Mouse (Mus musculus) liver, embryonic 14.5 days (tissue): ENCODE measurements at regions not wholly inside any gene's neighbourhood (a gene's known extent, or its start where the extent isn't known, plus 50 kb on each side); places are given as distances from the start of the nearest gene placed in this dataset.

Experiments
- ATAC-seq: fragments of 200-750 bp; cut with Nextera tagmentation; 2 replicates; pipeline ENCODE4 v1.8.0; 2017; ENCODE audit warnings: moderate number of reproducible peaks, mild to moderate bottlenecking, moderate library complexity; ENCODE audit not compliant: insufficient read depth
- DNase-seq, 3 experiments: peaks; one replicate each; pipeline ENCODE4 v3.0.0-alpha.2; 2012 to 2013; ENCODE audit warnings: low read depth in 3 of 3, low spot score in 3 of 3
- H3K27ac ChIP-seq: fragments of 300-500 bp; sonication (generic); 2 replicates; pipeline ENCODE4 v1.5.1; 2014; ENCODE audit warnings: moderate library complexity, mild to moderate bottlenecking, control low read depth, inconsistent platforms
- H3K27me3 ChIP-seq: fragments of 300-500 bp; sonication (generic); 2 replicates; pipeline ENCODE4 v1.6.1; 2014; ENCODE audit warnings: mild to moderate bottlenecking, low read length, moderate library complexity; ENCODE audit not compliant: control insufficient read depth, insufficient read depth
- H3K36me3 ChIP-seq: fragments of 300-500 bp; sonication (generic); replicated peaks from 2 replicates; pipeline ENCODE4 v1.6.1; 2014; ENCODE audit warnings: low read depth; ENCODE audit not compliant: control insufficient read depth, insufficient read depth
- H3K4me1 ChIP-seq, 2 experiments: fragments of 200-500 bp in 1 of 2; fragments of 300-500 bp in 1 of 2; sonication (generic) in 1 of 2; replicated peaks; 2 replicates each; pipeline ENCODE4 v1.6.1; 2012 to 2014; ENCODE audit warnings: antibody characterized with exemption in 1 of 2, inconsistent platforms in 1 of 2, low read length in 1 of 2; ENCODE audit not compliant: control insufficient read depth in 2 of 2, insufficient read depth in 2 of 2
- H3K4me2 ChIP-seq: fragments of 300-500 bp; sonication (generic); 2 replicates; pipeline ENCODE4 v1.6.1; 2014; ENCODE audit warnings: low read depth, mild to moderate bottlenecking, control low read depth, moderate library complexity
- H3K4me3 ChIP-seq, 2 experiments: fragments of 200-500 bp in 1 of 2; fragments of 300-500 bp in 1 of 2; sonication (generic) in 1 of 2; 2 replicates each; pipeline ENCODE4 v1.5.1; 2012 to 2014; ENCODE audit warnings: low read depth in 2 of 2, low read length in 2 of 2, mild to moderate bottlenecking in 2 of 2, control low read depth in 1 of 2, inconsistent platforms in 1 of 2, moderate library complexity in 1 of 2; ENCODE audit not compliant: insufficient read depth in 1 of 2
- H3K9ac ChIP-seq: fragments of 300-500 bp; sonication (generic); replicated peaks from 2 replicates; pipeline ENCODE4 v1.6.1; 2014; ENCODE audit warnings: mild to moderate bottlenecking, control low read depth, moderate library complexity
- H3K9me3 ChIP-seq: fragments of 300-500 bp; sonication (generic); 2 replicates; pipeline ENCODE4 v1.6.1; 2016; ENCODE audit warnings: low read length, mixed read lengths; ENCODE audit not compliant: control insufficient read depth
- CTCF ChIP-seq: IDR thresholded peaks from 2 replicates; pipeline ENCODE4 v1.5.1; 2016; ENCODE audit warnings: antibody characterized with exemption, low read depth, control low read depth
- EP300 ChIP-seq: IDR thresholded peaks from 2 replicates; pipeline ENCODE4 v1.6.1; 2016; ENCODE audit warnings: antibody characterized with exemption, low read depth
- WGBS: fragments of 180-500 bp; shearing (Covaris S2); extraction: QIAGEN DNeasy Blood & Tissue Kit; methylation state at CpG from one replicate; pipeline ENCODE4 v1.1.7; 2014; ENCODE audit not compliant: insufficient replicate concordance; 5-methylcytosine and 5-hydroxymethylcytosine counted together

- Histone ChIP-seq H3K4me2 (no peak overlapping the region), H3K9me3 (no peaks in the 10 kb centered on the region), H3K4me3 (no peak overlapping the region), H3K4me1 (no peaks in the 10 kb centered on the region), H3K36me3 (no peaks in the 10 kb centered on the region), H3K9ac (no peak overlapping the region), H3K27ac (no peak overlapping the region), H3K27me3 (no peaks in the 10 kb centered on the region)
- TF ChIP-seq EP300: no peak
- TF ChIP-seq CTCF: no peak
- 55% methylated on average over 4 of the region's 4 CpGs for WGBS
- ATAC-seq (no peak), DNase-seq (no peak)
Measured at GRCm38 (mm10) chr1:88861590-88861935, 159.5 kb upstream of the Arl4c start.

- ATAC-seq (no peak), DNase-seq (no peak)
- H3K36me3 ChIP-seq: no peaks in the 10 kb centered on the region
- H3K9ac ChIP-seq: no peak overlapping the region
- no peaks in the 10 kb centered on the region for H3K27me3 ChIP-seq
- TF ChIP-seq CTCF: no peak
- no peak overlapping the region for H3K4me3 ChIP-seq
- H3K4me2 ChIP-seq: no peak overlapping the region
- no peak overlapping the region for H3K27ac ChIP-seq
- WGBS: 39% methylated on average over 6 of the region's 6 CpGs
- no peaks in the 10 kb centered on the region for H3K4me1 ChIP-seq
- no peaks in the 10 kb centered on the region for H3K9me3 ChIP-seq
Measured at GRCm38 (mm10) chr1:88865436-88865835, 163.4 kb upstream of the Arl4c start.

GRCm38 (mm10) chr1:88866571-88866970 is 164.6 kb upstream of the Arl4c start:
- Histone ChIP-seq H3K27ac (no peak overlapping the region), H3K4me1 (no peaks in the 10 kb centered on the region), H3K36me3 (no peaks in the 10 kb centered on the region), H3K27me3 (no peaks in the 10 kb centered on the region), H3K4me2 (no peak overlapping the region), H3K9ac (no peak overlapping the region), H3K9me3 (no peaks in the 10 kb centered on the region), H3K4me3 (no peak overlapping the region)
- WGBS: 52% methylated on average over 2 of the region's 2 CpGs
- DNase-seq (no peak), ATAC-seq (no peak)
- TF ChIP-seq CTCF (no peak), EP300 (no peak)

- 56% methylated on average over 3 of the region's 3 CpGs for WGBS
- Histone ChIP-seq H3K27me3 (no peaks in the 10 kb centered on the region), H3K9ac (no peak overlapping the region), H3K4me1 (no peaks in the 10 kb centered on the region), H3K36me3 (no peaks in the 10 kb centered on the region), H3K27ac (no peak overlapping the region), H3K4me2 (no peak overlapping the region), H3K4me3 (no peak overlapping the region), H3K9me3 (no peaks in the 10 kb centered on the region)
- TF ChIP-seq EP300: no peak
- TF ChIP-seq CTCF: no peak
- DNase-seq (no peak), ATAC-seq (no peak)
Measured at GRCm38 (mm10) chr1:88867138-88867537, 165.1 kb upstream of the Arl4c start.

GRCm38 (mm10) chr1:88869885-88870284 is 167.9 kb upstream of the Arl4c start:
- Histone ChIP-seq H3K27me3 (no peaks in the 10 kb centered on the region), H3K4me3 (no peak overlapping the region), H3K4me1 (no peaks in the 10 kb centered on the region), H3K9ac (no peak overlapping the region), H3K27ac (no peak overlapping the region), H3K4me2 (no peak overlapping the region), H3K36me3 (no peaks in the 10 kb centered on the region), H3K9me3 (no peaks in the 10 kb centered on the region)
- TF ChIP-seq CTCF (no peak), EP300 (no peak)
- WGBS: 64% methylated on average over 4 of the region's 4 CpGs
- ATAC-seq (no peak), DNase-seq (no peak)

GRCm38 (mm10) chr1:88875356-88875755 is 173.3 kb upstream of the Arl4c start:
- H3K4me1 ChIP-seq: no peaks in the 10 kb centered on the region; a peak in 1 of 4 replicates
- ATAC-seq (no peak), DNase-seq (no peak)
- H3K9me3 ChIP-seq: no peaks in the 10 kb centered on the region
- no peak overlapping the region for H3K9ac ChIP-seq
- H3K4me3 ChIP-seq: no peak overlapping the region
- 56% methylated on average over 6 of the region's 6 CpGs for WGBS
- no peak overlapping the region for H3K4me2 ChIP-seq
- TF ChIP-seq EP300 (no peak), CTCF (no peak)
- no peak overlapping the region for H3K27ac ChIP-seq
- H3K36me3 ChIP-seq: no peaks in the 10 kb centered on the region
- no peaks in the 10 kb centered on the region for H3K27me3 ChIP-seq
